Comparison of ENCODE assay signal across 8 mouse cellular contexts in the genomic region with DNA sequence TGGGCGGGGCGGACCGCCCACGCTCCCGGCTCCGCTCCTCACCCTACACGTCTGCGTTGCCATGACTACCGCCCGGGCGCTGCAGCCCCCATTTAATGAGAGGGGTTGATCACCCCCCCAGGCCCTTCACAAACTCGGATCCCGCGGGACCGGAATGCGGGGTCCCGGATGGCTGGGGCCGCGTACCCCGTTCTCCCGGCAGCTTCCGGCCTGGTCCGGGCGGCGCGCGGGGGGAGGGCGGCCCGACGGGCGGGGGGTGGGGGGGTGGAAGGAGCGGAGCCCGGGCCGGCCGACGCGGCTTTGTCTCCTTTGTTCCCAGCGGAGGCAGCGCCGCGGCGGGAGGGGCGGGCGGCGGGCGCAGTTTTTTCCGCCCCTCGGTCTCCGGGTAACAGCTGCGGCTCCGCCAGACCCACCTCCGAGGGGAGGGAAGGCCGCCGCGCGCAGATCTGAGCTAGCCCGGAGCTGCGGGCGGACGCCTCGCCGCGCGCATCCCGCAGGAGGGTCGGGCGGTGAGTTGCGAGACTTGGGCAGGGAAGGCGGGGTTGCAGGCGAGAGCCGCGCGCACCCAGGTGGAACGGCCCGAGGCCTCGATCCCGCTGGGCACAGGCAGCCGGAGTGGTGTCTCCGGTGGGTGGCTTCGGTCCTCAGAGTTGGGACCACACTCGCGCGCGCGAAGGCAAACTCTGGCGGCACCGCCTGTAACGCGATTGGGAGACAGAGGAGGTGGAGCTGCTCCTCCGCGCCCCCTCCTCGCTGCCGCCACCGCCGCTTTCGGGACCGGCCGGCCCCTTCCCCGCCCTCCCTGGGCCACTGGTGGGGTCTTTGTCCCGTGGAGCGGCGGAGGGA. TPM values are rescaled to one million over a fixed set of nuclear protein-coding genes. Genes with fewer than 3 reads are reported as not detected.
DNase-seq lines count a peak whose midpoint lies in the region; ATAC-seq and TF ChIP-seq lines count a peak whose summit lies in the region.

A gene (plus strand): TSS at position 253 of the 846 bp plus-strand sequence.

- WGBS in forebrain, embryonic 12.5 days = under 1% methylated on average over 83 of the region's 102 CpGs
- under 1% methylated on average over 89 of the region's 102 CpGs for WGBS in lung, embryonic 14.5 days
- WGBS in olfactory bulb, adult 2 months = under 1% methylated on average over 102 of the region's 102 CpGs

- H3K4me1 ChIP-seq in ES-Bruce4 (ENCODE audit: control insufficient read depth, insufficient read depth, low read length) = peaks cover 6% of the 10 kb centered on the region
- H3K4me1 ChIP-seq in forebrain, embryonic 12.5 days = peaks cover 61% of the 10 kb centered on the region
- peaks cover 32% of the 10 kb centered on the region for H3K4me1 ChIP-seq in lung, embryonic 14.5 days (ENCODE audit: insufficient read depth)
- H3K4me1 ChIP-seq in olfactory bulb, adult 2 months (ENCODE audit: control insufficient read depth, insufficient read depth, low read length) = peaks cover 35% of the 10 kb centered on the region

- TF ChIP-seq POLR2A in ES-Bruce4 (IDR thresholded peaks at IDR 0.05; ENCODE audit: insufficient read depth, low read length) = no peak
- peak; percentile 77 for TF ChIP-seq POLR2A in brain, embryonic 14.5 days (IDR thresholded peaks at IDR 0.05; ENCODE audit: borderline replicate concordance, extremely low read depth, insufficient read depth, insufficient read length, poor library complexity, severe bottlenecking)
- TF ChIP-seq POLR2A in olfactory bulb, adult 2 months (IDR thresholded peaks at IDR 0.05; ENCODE audit: insufficient read depth, low read depth, low read length) = peak; percentile 30

- H3K4me3 ChIP-seq in ES-Bruce4 (ENCODE audit: low read depth, low read length) = peak within 1 kb of the TSS; percentile 71
- peak within 1 kb of the TSS; percentile 74 for H3K4me3 ChIP-seq in forebrain, embryonic 12.5 days (replicated peaks)
- H3K4me3 ChIP-seq in lung, embryonic 14.5 days (ENCODE audit: low read depth, low read length) = peak within 1 kb of the TSS; percentile 72
- H3K4me3 ChIP-seq in olfactory bulb, adult 2 months (ENCODE audit: insufficient read depth, low read depth, low read length) = peak within 1 kb of the TSS; percentile 90

- H3K36me3 ChIP-seq in ES-Bruce4 (ENCODE audit: control insufficient read depth, insufficient read depth, low read length, poor library complexity, severe bottlenecking) = no peaks in the 10 kb centered on the region; the same call in 1 of the 2 replicates
- H3K36me3 ChIP-seq in forebrain, embryonic 12.5 days (replicated peaks) = peaks cover 37% of the 10 kb centered on the region
- H3K36me3 ChIP-seq in lung, embryonic 14.5 days (ENCODE audit: insufficient read depth) = peaks cover 13% of the 10 kb centered on the region

- H3K27ac ChIP-seq in ES-Bruce4 (ENCODE audit: insufficient read depth, low read length) = peak within 1 kb of the TSS; percentile 78
- H3K27ac ChIP-seq in forebrain, embryonic 12.5 days = peak within 1 kb of the TSS; percentile 100
- H3K27ac ChIP-seq in lung, embryonic 14.5 days (ENCODE audit: low read depth) = peak within 1 kb of the TSS; percentile 99
- peak within 1 kb of the TSS; percentile 93 for H3K27ac ChIP-seq in olfactory bulb, adult 2 months (ENCODE audit: insufficient read depth, low read depth, low read length)

- H3K9me3 ChIP-seq in ES-Bruce4 (replicated peaks; ENCODE audit: control insufficient read depth, insufficient read depth, low read length, poor library complexity, severe bottlenecking) = no peaks in the 10 kb centered on the region
- no peaks in the 10 kb centered on the region for H3K9me3 ChIP-seq in forebrain, embryonic 12.5 days
- H3K9me3 ChIP-seq in lung, embryonic 14.5 days (ENCODE audit: low read depth, low read length) = no peaks in the 10 kb centered on the region

- peak within 1 kb of the TSS; percentile 83 for H3K9ac ChIP-seq in ES-Bruce4 (ENCODE audit: low read depth, poor library complexity, severe bottlenecking)
- peak within 1 kb of the TSS; percentile 97 for H3K9ac ChIP-seq in forebrain, embryonic 12.5 days
- peak within 1 kb of the TSS; percentile 98 for H3K9ac ChIP-seq in lung, embryonic 14.5 days

- no peak for TF ChIP-seq CTCF in ES-Bruce4 (IDR thresholded peaks at IDR 0.05; ENCODE audit: low read depth, low read length)
- TF ChIP-seq CTCF in brain, embryonic 14.5 days (IDR thresholded peaks at IDR 0.05; ENCODE audit: borderline replicate concordance, extremely low read depth, insufficient read depth, insufficient read length) = no peak
- TF ChIP-seq CTCF in lung, embryonic 14.5 days (IDR thresholded peaks at IDR 0.05; ENCODE audit: low read depth) = no peak
- TF ChIP-seq CTCF in olfactory bulb, adult 2 months (IDR thresholded peaks at IDR 0.05; ENCODE audit: insufficient read depth, low read depth, low read length) = no peak

- no peak for TF ChIP-seq EP300 in ES-Bruce4 (IDR thresholded peaks at IDR 0.05; ENCODE audit: insufficient read depth, low read depth, low read length)

- ATAC-seq in forebrain, embryonic 12.5 days (ENCODE audit: low FRiP score) = peak; percentile 74
- ATAC-seq in lung, embryonic 14.5 days (ENCODE audit: insufficient read depth) = peak; percentile 57

- intact Hi-C loops in heart, postnatal 25 days (cut with DNase I) = no loop called here

- DNase-seq in brain, embryonic 14.5 days (ENCODE audit: low read depth) = peak; percentile 95
- DNase-seq in heart, postnatal 25 days (ENCODE audit: low spot score) = peak; percentile 40
- peak in 1 of 2 experiments; percentile 60 for DNase-seq in layer of hippocampus, adult 8-10 months (ENCODE audit: low spot score in 2 of 2)
- DNase-seq in lung, embryonic 14.5 days = peak; percentile 88
- peak; percentile 83 for DNase-seq in thymus, postnatal 4 days

- H3K27me3 ChIP-seq in ES-Bruce4 (ENCODE audit: control insufficient read depth, insufficient read depth, low read length, poor library complexity, severe bottlenecking) = no peaks in the 10 kb centered on the region
- peaks cover 5% of the 10 kb centered on the region; the same call in 1 of the 2 replicates for H3K27me3 ChIP-seq in forebrain, embryonic 12.5 days
- no peaks in the 10 kb centered on the region for H3K27me3 ChIP-seq in lung, embryonic 14.5 days (ENCODE audit: insufficient read depth, low read length)

- peak within 1 kb of the TSS; percentile 95 for H3K4me2 ChIP-seq in forebrain, embryonic 12.5 days
- peak within 1 kb of the TSS; percentile 87 for H3K4me2 ChIP-seq in lung, embryonic 14.5 days

RNA-seq across cellular contexts. Expression of the gene that starts here (rescaled TPM):
- 16.1 and 19.1 TPM in 2 replicates for polyA plus RNA-seq in ES-Bruce4 (2011; ENCODE audit: insufficient read depth, insufficient read length, low read depth, missing spikeins)
- polyA plus RNA-seq in brain, embryonic 14.5 days (2012; rRNA removed) = 67.5 and 82.1 TPM in 2 replicates
- 39.9 and 44.4 TPM in 2 replicates for polyA plus RNA-seq in forebrain, embryonic 12.5 days (2016; fragmentation: Nextera tagmentation; extraction: Ambion mirVana)
- 10 to 100 TPM; 21.1 to 22.9 TPM for total RNA-seq in heart, postnatal 25 days (2021)
- 10 to 100 TPM; 82.9 to 99.8 (median 89.8) TPM for total RNA-seq in layer of hippocampus, adult 8-10 months (2022)
- 16.1 and 18.4 TPM in 2 replicates for polyA plus RNA-seq in lung, embryonic 14.5 days (2014; fragmentation: Nextera tagmentation; extraction: Ambion mirVana)
- polyA plus RNA-seq in olfactory bulb, adult 2 months (2012; ENCODE audit: insufficient read depth, insufficient read length, low replicate concordance, missing spikeins) = not detected in 2 replicates

Comparison
In these comparisons a context has a peak if more than half of its experiments do, and no peak if none do; other contexts are left out.
1. RNA of the gene that starts here (polyA plus RNA-seq): 67.5 to 82.1 TPM in brain, embryonic 14.5 days, 39.9 to 44.4 TPM in forebrain, embryonic 12.5 days, 16.1 to 18.4 TPM in lung, embryonic 14.5 days and 16.1 to 19.1 TPM in ES-Bruce4; not detected in olfactory bulb, adult 2 months; every median in the first group is over 10 times any median in the second.
2. Peak in every context shown above with its lines, with median percentiles within 50 percentile points of each other: H3K27ac ChIP-seq, H3K4me3 ChIP-seq and H3K9ac ChIP-seq.